Mouse (Mus musculus) heart, adult 9 months (tissue): ENCODE results near the gene Entpd3.

Experiments used
- DNase-seq, 2 experiments: peaks; one replicate each; pipeline ENCODE4 v3.0.0; 2022; ENCODE audit warnings: low spot score in 2 of 2

Gene Entpd3

DNA sequence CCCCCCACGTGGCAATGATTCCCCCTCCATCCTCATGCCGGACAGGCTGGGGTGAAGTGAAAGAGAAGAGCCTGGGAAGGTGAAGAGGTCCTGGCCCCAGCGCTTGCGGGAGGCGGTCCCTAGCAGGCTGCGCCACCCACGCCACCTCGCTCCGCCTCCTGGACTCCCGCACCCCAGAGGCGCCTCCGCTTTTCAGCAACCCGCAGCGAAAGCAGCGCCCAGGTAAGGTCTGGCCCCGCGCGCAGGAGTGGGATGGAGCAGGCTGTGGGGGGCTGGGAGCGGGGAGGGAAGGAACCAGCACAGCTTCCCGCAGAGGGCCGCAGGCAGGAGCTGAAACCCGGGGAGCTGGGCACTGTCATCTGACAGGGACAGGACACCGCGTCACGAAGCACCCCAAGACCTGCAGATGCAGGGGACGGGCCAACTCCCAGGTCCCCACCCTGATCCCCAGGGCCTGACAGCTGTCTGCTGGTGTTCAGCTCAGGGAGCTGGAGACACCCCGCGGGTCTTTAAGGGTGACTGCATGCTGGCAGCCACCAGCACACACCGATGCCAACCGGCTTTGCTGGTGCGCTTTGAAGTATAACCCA is at the start of gene Entpd3:
TSS of gene Entpd3 (plus strand) at position 157 of the 590 bp plus-strand sequence.
- no peak for DNase-seq

GRCm38 (mm10) chr9:120491509-120491908 is 48.1 kb upstream of the Entpd3 start:
- no peak for DNase-seq

DNA sequence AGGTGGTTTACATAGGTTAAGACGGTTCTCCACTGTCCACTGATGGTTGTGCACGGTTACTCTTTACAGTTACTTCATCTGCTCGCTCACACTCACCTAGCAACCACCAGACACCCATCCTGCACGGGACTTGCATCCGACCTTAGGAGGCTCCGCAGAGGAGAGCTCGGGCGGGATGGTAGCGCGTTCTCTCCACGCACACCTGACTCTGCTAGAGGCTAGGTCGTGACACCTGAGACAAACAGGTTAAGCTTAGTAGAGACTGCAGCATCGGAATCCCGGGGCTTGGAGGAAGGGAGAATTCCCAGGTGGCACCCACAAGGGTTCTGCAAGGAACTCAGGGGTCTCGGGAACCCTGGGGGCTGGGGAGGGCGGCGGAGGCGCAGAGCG is 47.6 kb upstream of the Entpd3 start, which contains the start of gene Eif1b:
TSS of gene Eif1b (plus strand) at position 223 of the 390 bp plus-strand sequence.
- peak in 1 of 2 experiments; percentile 25 for DNase-seq

GRCm38 (mm10) chr9:120492400-120493351 is 46.9 kb upstream of the Entpd3 start:
- DNase-seq, result peak; percentile 72 to 75

GRCm38 (mm10) chr9:120493781-120494180 is 45.8 kb upstream of the Entpd3 start:
- DNase-seq, result no peak

DNA sequence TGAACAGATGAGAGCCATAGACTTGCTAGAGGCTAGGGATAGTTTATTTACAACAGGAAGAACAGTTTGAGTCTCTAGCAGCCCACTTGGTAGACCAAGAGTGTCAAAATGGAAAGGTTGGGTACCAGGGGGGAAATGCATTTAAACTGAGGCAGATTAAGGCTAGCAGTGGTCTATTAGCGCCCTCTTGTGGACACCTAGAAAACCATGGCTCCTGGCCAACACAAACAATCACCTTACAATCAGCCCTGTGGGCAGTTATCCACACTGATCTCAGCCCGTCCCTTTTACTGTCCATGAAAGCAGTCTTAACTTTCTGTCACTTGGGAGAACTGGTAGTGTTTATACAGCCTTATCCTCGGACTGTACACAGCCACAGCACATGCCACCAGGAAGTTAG is 42.9 kb upstream of the Entpd3 start:
- DNase-seq, result peak; percentile 35 to 75

- DNase-seq, result no peak
Observed at GRCm38 (mm10) chr9:120497983-120498382, 41.6 kb upstream of the Entpd3 start.

- no peak for DNase-seq
Observed at GRCm38 (mm10) chr9:120501191-120501902, 38.3 kb upstream of the Entpd3 start.

- peak in 1 of 2 experiments; percentile 49 for DNase-seq
Observed at GRCm38 (mm10) chr9:120502013-120502412, 37.6 kb upstream of the Entpd3 start.

DNA sequence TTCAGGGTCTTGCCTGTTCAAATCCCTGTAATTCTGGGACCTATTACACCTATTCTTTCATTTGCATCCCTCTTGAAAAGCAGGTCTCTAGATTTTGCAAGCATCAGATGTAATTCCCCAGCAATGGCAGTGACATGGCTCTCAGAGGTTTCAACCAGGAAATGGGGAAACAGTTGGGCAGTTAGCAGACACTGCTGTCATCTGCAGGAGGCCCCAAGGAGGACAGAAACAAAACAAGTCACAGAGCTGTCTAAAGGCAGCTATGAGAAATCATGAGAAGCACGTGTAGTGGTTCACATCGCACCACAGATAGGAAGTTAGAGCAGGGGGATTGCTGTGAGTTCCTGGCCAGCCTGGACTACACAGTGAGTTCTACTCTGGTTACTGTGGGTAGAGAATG is 35.2 kb upstream of the Entpd3 start:
- DNase-seq, result no peak

DNA sequence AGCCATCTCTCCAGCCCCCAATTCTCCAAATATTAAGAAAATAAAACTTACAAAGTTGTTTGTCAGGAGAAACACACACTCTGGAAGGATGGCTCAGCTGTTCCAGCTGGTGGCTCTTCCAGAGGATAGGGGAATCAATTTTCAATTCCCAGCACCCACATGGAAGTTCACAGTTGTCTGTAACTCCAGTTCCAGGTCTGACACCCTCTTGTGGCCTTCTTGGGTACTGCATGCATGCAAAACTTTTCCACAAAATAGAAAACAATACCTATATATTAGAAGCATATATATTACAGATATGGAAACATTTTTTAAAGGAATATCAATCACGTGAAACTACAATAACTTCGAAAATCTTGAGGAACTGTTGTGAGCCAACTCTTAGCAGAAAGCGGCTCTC is 27.8 kb upstream of the Entpd3 start:
- no peak for DNase-seq

GRCm38 (mm10) chr9:120516720-120517119 is 22.9 kb upstream of the Entpd3 start:
- no peak for DNase-seq

DNA sequence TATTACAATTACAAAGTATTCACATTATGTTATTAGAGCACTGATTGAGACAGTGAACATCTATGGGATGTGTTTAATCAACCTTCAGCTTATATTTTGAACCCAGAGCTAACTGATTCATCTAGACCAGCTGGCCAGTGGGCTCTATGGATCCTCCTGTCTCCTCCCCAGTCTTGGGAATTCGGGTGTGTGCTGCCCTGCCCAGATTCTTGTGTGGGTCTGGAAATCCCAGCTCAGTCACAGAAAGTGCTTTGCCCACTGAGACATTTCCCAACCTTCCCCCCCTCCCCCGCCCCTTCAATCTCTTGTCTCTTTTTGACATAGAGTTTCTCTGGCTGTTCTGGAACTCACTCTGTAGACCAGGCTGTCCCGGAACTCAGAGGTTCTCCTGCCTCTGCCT is 20.7 kb upstream of the Entpd3 start:
- DNase-seq, result no peak

DNA sequence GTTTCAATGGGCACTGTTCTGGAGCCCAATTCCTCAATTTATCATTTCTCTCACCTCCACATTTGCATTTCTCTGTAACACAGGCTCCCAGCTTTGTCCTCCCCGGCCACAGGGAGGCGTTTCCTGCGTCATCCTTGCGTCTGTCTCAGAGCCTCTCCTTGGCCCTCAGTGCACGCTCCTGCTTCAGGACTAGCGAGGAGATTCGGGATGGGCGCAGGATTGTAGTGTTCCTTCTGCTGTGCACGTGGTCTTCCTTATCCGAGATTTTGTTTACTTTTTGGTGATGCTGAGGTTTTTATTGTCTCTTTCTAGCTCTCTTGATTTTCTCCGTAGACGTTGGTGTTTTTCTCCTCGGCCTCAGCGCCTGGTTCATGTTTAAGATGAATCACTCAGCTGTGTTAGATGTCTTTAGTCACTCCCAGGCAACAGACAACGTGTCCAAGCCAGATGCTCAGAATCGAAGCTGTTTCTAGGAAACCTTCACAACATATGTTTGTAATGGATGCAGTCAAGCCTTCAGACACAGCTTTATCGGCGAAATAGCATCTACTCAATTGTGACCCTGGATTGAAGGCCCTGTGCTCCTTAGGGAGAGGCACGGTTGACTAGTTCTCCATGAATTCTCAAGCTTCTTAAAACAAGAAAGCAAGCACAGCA is 20.0 kb upstream of the Entpd3 start:
- no peak for DNase-seq

DNA sequence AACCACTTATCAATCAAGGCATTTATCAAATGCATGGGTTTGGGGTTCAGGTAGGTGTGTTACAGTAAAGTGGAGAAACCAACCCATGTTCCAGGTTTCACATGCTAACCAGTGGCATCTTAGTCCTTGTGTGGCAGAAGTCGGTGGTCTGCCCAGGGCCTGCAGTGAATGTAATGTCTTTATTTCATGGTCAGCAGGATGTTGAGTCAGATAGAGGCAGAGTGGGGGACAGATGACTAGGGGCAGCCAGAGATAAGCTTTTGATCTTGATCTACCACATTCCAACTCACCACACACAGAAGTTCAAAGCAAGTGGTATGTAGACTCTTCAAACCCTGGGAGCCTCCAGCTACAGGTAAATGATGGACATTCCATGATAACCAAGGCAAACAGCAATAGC is 18.5 kb upstream of the Entpd3 start:
- no peak for DNase-seq

DNA sequence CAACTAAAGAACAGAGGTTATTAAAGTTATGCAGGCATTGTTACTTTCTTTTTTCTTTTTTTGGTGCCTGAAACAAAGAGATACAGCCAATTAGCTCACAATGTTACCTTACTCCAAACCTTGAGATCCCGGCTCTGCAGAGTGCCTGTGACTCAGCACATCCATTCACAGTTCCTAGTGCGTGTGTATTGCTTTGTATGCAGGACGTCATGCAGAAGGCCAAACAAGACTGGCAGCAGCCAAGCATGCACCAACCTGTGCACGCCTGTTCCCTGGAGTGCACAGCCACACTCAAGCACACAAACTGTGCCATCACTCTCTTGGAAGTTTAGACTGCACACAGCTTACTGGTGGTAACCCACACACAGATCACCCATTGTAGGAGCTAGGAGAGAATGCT is 12.3 kb upstream of the Entpd3 start:
- no peak for DNase-seq

GRCm38 (mm10) chr9:120527919-120528318 is 11.7 kb upstream of the Entpd3 start:
- DNase-seq, result no peak

- DNase-seq, result no peak
Observed at GRCm38 (mm10) chr9:120528815-120529510, 10.7 kb upstream of the Entpd3 start.

DNA sequence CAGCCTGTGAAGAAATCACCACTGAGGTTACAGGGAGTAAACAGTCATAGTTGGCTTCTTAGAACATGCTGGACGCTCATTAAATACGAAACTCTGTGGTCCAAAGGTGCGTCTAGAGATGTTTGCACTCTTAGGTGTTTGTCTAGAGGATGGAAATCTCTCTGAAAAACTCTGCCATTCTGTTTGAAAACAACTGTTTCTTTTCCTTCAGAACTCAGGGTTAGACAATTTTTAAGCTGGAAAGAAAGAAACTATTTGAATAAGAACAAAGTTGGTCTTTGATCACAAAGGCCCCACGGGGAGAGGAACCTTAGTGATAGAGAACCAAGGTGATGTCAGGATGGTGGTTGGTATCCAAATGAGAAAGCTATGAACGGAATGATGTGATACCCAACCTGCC is 9.1 kb upstream of the Entpd3 start:
- DNase-seq, result no peak

GRCm38 (mm10) chr9:120532062-120532461 is 7.6 kb upstream of the Entpd3 start:
- DNase-seq, result no peak

DNA sequence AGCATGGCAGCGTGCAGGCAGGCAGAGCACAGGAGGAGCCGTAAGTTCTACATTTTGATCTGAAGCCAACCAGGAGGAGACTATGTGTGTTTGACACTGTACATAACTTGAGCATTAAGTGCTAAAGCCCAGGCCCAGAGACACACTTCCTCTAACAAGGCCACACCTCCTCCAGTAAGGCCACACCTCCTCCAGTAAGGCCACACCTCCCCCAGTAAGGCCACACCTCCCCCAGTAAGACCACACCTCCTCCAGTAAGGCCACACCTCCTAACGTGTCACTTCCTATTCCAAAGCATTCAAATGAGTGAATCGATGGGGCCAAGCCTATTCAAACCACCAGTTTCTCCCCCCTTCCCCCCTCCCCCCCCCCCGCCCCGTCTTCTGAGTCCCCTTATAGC is 6.9 kb upstream of the Entpd3 start:
- no peak for DNase-seq
